Mouse (Mus musculus): Measurements from ENCODE around the gene Syce1. TPM values are rescaled to one million over a fixed set of nuclear protein-coding genes. Genes with fewer than 3 reads are reported as not detected.

Gene Syce1
- polyA plus RNA-seq, 1 experiment from 2014 or later = not detected

DNA sequence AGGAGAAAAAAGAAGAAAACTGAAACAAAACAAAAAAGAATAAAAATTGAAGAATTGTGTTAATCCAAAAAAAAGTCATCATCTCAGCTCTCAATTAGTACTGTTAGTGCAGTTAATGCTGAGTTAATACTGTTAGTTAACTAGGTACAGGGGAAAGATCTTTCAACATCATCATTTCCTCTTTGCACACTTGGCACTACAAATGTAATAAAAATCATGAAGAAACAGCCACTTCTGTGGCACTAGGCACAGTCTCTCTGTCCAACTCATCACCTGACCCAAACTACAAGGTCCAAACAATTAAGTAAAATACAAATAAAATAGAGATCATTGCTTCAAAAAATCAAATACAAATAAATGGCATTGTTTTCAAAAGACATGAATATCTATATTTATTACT, 27.0 kb downstream of the Syce1 start:
- Histone ChIP-seq H3K4me1 (no peaks in the 10 kb centered on the region), H3K9ac (no peak overlapping the region), H3K4me3 (no peak overlapping the region), H3K27ac (no peak overlapping the region), H3K27me3 (no peaks in the 10 kb centered on the region), H3K4me2 (no peak overlapping the region), H3K36me3 (ENCODE audit: poor library complexity, severe bottlenecking) (no peaks in the 10 kb centered on the region), H3K9me3 (replicated peaks) (no peaks in the 10 kb centered on the region)
- no peak for ATAC-seq

- Histone ChIP-seq H3K4me1 (no peaks in the 10 kb centered on the region), H3K9me3 (replicated peaks) (peaks cover 10% of the 10 kb centered on the region; the same call in 1 of the 2 replicates), H3K4me3 (no peak overlapping the region), H3K27ac (no peak overlapping the region), H3K4me2 (no peak overlapping the region), H3K9ac (no peak overlapping the region), H3K27me3 (no peaks in the 10 kb centered on the region), H3K36me3 (ENCODE audit: poor library complexity, severe bottlenecking) (no peaks in the 10 kb centered on the region)
- WGBS = 89% methylated on average over 4 of the region's 4 CpGs
- ATAC-seq = no peak
Measured at GRCm38 (mm10) chr7:140756151-140756854, 31.3 kb downstream of the Syce1 start.

GRCm38 (mm10) chr7:140754556-140754955, 33.1 kb downstream of the Syce1 start:
- H3K9ac ChIP-seq = no peak overlapping the region
- H3K4me1 ChIP-seq = no peaks in the 10 kb centered on the region
- no peaks in the 10 kb centered on the region for H3K27me3 ChIP-seq
- ATAC-seq = no peak
- no peak overlapping the region for H3K4me2 ChIP-seq
- no peak overlapping the region for H3K4me3 ChIP-seq
- H3K9me3 ChIP-seq (replicated peaks) = peaks cover 10% of the 10 kb centered on the region; the same call in 1 of the 2 replicates
- no peak overlapping the region for H3K27ac ChIP-seq
- H3K36me3 ChIP-seq (ENCODE audit: poor library complexity, severe bottlenecking) = no peaks in the 10 kb centered on the region

DNA sequence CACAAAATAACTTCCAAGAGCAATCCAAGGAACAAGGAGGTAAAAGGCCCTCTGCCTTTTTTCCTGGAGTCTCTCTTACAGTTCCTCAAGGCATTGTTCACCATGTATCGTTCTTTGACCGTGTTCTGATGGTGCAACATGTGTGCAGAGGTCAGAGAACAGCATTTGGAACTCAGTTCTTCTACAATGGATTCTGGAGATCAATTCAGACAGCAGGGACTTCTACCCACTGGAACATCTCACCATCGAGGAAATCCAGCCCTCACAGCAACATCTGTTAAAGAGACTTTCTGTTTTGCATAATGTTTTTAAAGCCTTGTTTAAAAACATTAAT, 38.9 kb downstream of the Syce1 start:
- Histone ChIP-seq H3K4me3 (no peak overlapping the region), H3K4me1 (no peaks in the 10 kb centered on the region), H3K36me3 (ENCODE audit: poor library complexity, severe bottlenecking) (no peaks in the 10 kb centered on the region), H3K27me3 (no peaks in the 10 kb centered on the region), H3K9me3 (replicated peaks) (peaks cover 7% of the 10 kb centered on the region; the same call in 1 of the 2 replicates), H3K9ac (no peak overlapping the region), H3K4me2 (no peak overlapping the region), H3K27ac (no peak overlapping the region)
- 81% methylated on average over 3 of the region's 3 CpGs for WGBS
- no peak for ATAC-seq

GRCm38 (mm10) chr7:140748116-140748826, 39.4 kb downstream of the Syce1 start:
- Histone ChIP-seq H3K9me3 (replicated peaks) (0 out of 2 replicates have a peak, but pooled peaks cover 3% of the 10 kb centered on the region), H3K4me3 (no peak overlapping the region), H3K4me2 (no peak overlapping the region), H3K27ac (no peak overlapping the region), H3K9ac (no peak overlapping the region), H3K4me1 (no peaks in the 10 kb centered on the region), H3K36me3 (ENCODE audit: poor library complexity, severe bottlenecking) (no peaks in the 10 kb centered on the region), H3K27me3 (no peaks in the 10 kb centered on the region)
- WGBS = 88% methylated on average over 6 of the region's 6 CpGs
- ATAC-seq = no peak

- 82% methylated on average over 3 of the region's 3 CpGs for WGBS
Measured at GRCm38 (mm10) chr7:140747402-140747801, 40.2 kb downstream of the Syce1 start.

GRCm38 (mm10) chr7:140733162-140733561, 54.5 kb downstream of the Syce1 start:
- ATAC-seq = no peak
- H3K4me1 ChIP-seq = no peaks in the 10 kb centered on the region
- no peak overlapping the region for H3K4me3 ChIP-seq
- 74% methylated on average over 2 of the region's 2 CpGs for WGBS
- no peaks in the 10 kb centered on the region for H3K27me3 ChIP-seq
- H3K4me2 ChIP-seq = no peak overlapping the region
- H3K36me3 ChIP-seq (ENCODE audit: poor library complexity, severe bottlenecking) = no peaks in the 10 kb centered on the region
- H3K27ac ChIP-seq = no peak overlapping the region
- H3K9ac ChIP-seq = no peak overlapping the region
- H3K9me3 ChIP-seq (replicated peaks) = no peaks in the 10 kb centered on the region; the same call in 1 of the 2 replicates

More at GRCm38 (mm10) chr7:140747402-140747801, 40.2 kb downstream of the Syce1 start:
- Histone ChIP-seq H3K36me3 (ENCODE audit: poor library complexity, severe bottlenecking) (no peaks in the 10 kb centered on the region), H3K4me1 (no peaks in the 10 kb centered on the region), H3K4me3 (no peak overlapping the region), H3K27ac (no peak overlapping the region), H3K9me3 (replicated peaks) (0 out of 2 replicates have a peak, but pooled peaks cover 3% of the 10 kb centered on the region), H3K27me3 (no peaks in the 10 kb centered on the region), H3K9ac (no peak overlapping the region), H3K4me2 (no peak overlapping the region)
- ATAC-seq = no peak

Other genes starting within 250 kb of the Syce1 start
- not detected in 2 replicates for gene Olfr538, start 220.0 kb downstream of the Syce1 start, polyA plus RNA-seq (2015; fragmentation: Nextera tagmentation; extraction: Ambion mirVana)
- gene Olfr46, start 186.6 kb downstream of the Syce1 start, polyA plus RNA-seq (2015; fragmentation: Nextera tagmentation; extraction: Ambion mirVana) = 0.04 TPM in 1 of 2 replicates, not detected in the other
- gene Olfr61, start 158.9 kb downstream of the Syce1 start, polyA plus RNA-seq (2015; fragmentation: Nextera tagmentation; extraction: Ambion mirVana) = not detected in 2 replicates
- gene Olfr53, start 141.4 kb downstream of the Syce1 start, polyA plus RNA-seq (2015; fragmentation: Nextera tagmentation; extraction: Ambion mirVana) = not detected in 2 replicates
- 0.01 TPM in 1 of 2 replicates, not detected in the other for gene Olfr539, start 127.9 kb downstream of the Syce1 start, polyA plus RNA-seq (2015; fragmentation: Nextera tagmentation; extraction: Ambion mirVana)
- not detected in 2 replicates for gene Olfr45, start 105.9 kb downstream of the Syce1 start, polyA plus RNA-seq (2015; fragmentation: Nextera tagmentation; extraction: Ambion mirVana)
- gene Olfr541, start 90.6 kb downstream of the Syce1 start, polyA plus RNA-seq (2015; fragmentation: Nextera tagmentation; extraction: Ambion mirVana) = not detected in 2 replicates
- gene Cyp2e1, start 24.1 kb downstream of the Syce1 start, polyA plus RNA-seq (2015; fragmentation: Nextera tagmentation; extraction: Ambion mirVana) = not detected in 2 replicates
- 8.7 and 10.6 TPM in 2 replicates for gene Zfp941, start 34.3 kb upstream of the Syce1 start, polyA plus RNA-seq (2015; fragmentation: Nextera tagmentation; extraction: Ambion mirVana)
- gene Urah, start 47.2 kb upstream of the Syce1 start, polyA plus RNA-seq (2015; fragmentation: Nextera tagmentation; extraction: Ambion mirVana) = not detected in 2 replicates
- not detected in 2 replicates for gene Scgb1c1, start 57.7 kb upstream of the Syce1 start, polyA plus RNA-seq (2015; fragmentation: Nextera tagmentation; extraction: Ambion mirVana)
- not detected in 2 replicates for gene Odf3, start 60.0 kb upstream of the Syce1 start, polyA plus RNA-seq (2015; fragmentation: Nextera tagmentation; extraction: Ambion mirVana)
- not detected in 2 replicates for gene Gm45785, start 68.5 kb upstream of the Syce1 start, polyA plus RNA-seq (2015; fragmentation: Nextera tagmentation; extraction: Ambion mirVana)
- 65.7 and 80.4 TPM in 2 replicates for gene Ric8a, start 69.1 kb upstream of the Syce1 start, polyA plus RNA-seq (2015; fragmentation: Nextera tagmentation; extraction: Ambion mirVana)
- 34.6 and 38.7 TPM in 2 replicates for gene Bet1l, start 69.7 kb upstream of the Syce1 start, polyA plus RNA-seq (2015; fragmentation: Nextera tagmentation; extraction: Ambion mirVana)
- 310 and 318 TPM in 2 replicates for gene Psmd13, start 94.1 kb upstream of the Syce1 start, polyA plus RNA-seq (2015; fragmentation: Nextera tagmentation; extraction: Ambion mirVana)
- gene Sirt3, start 94.5 kb upstream of the Syce1 start, polyA plus RNA-seq (2015; fragmentation: Nextera tagmentation; extraction: Ambion mirVana) = 29.4 and 31.0 TPM in 2 replicates
- gene Cox8b, start 112.6 kb upstream of the Syce1 start, polyA plus RNA-seq (2015; fragmentation: Nextera tagmentation; extraction: Ambion mirVana) = not detected in 2 replicates
- gene Nlrp6, start 133.1 kb upstream of the Syce1 start, polyA plus RNA-seq (2015; fragmentation: Nextera tagmentation; extraction: Ambion mirVana) = 0.22 and 0.28 TPM in 2 replicates
- gene Pgghg, start 153.5 kb upstream of the Syce1 start, polyA plus RNA-seq (2015; fragmentation: Nextera tagmentation; extraction: Ambion mirVana) = 8.2 and 9.4 TPM in 2 replicates
- 0.45 and 0.64 TPM in 2 replicates for gene Ifitm5, start 162.4 kb upstream of the Syce1 start, polyA plus RNA-seq (2015; fragmentation: Nextera tagmentation; extraction: Ambion mirVana)
- not detected in 2 replicates for gene Gm45717, start 168.1 kb upstream of the Syce1 start, polyA plus RNA-seq (2015; fragmentation: Nextera tagmentation; extraction: Ambion mirVana)
- 147 and 153 TPM in 2 replicates for gene Ifitm2, start 168.1 kb upstream of the Syce1 start, polyA plus RNA-seq (2015; fragmentation: Nextera tagmentation; extraction: Ambion mirVana)
- 2.7 and 4.8 TPM in 2 replicates for gene Ifitm1, start 179.4 kb upstream of the Syce1 start, polyA plus RNA-seq (2015; fragmentation: Nextera tagmentation; extraction: Ambion mirVana)
- gene Ifitm3, start 222.9 kb upstream of the Syce1 start, polyA plus RNA-seq (2015; fragmentation: Nextera tagmentation; extraction: Ambion mirVana) = 12.7 and 18.1 TPM in 2 replicates
- gene Ifitm6, start 230.1 kb upstream of the Syce1 start, polyA plus RNA-seq (2015; fragmentation: Nextera tagmentation; extraction: Ambion mirVana) = not detected in 2 replicates
- not detected in 2 replicates for gene Gm17387, start 241.3 kb upstream of the Syce1 start, polyA plus RNA-seq (2015; fragmentation: Nextera tagmentation; extraction: Ambion mirVana)